Mouse (Mus musculus) E14TG2a.4 (cell line): ENCODE measurements at regions not wholly inside any gene's neighbourhood (a gene's known extent, or its start where the extent isn't known, plus 50 kb on each side); places are given as distances from the start of the nearest gene placed in this dataset.
"Not testable (repeated sequence)": the region's sequence is repeated elsewhere in the genome, so short reads cannot be mapped to it uniquely, and the experiment has no call there.

Experiments
- CTCF ChIP-seq: conservative IDR thresholded peaks from 2 replicates; pipeline ENCODE4 v1.5.1; 2014; ENCODE audit warnings: low read length
- POU5F1 ChIP-seq: IDR thresholded peaks from 2 replicates; pipeline ENCODE4 v1.6.1; 2014; ENCODE audit warnings: low read length, borderline replicate concordance

GRCm38 (mm10) chr4:35300374-35300773, 74.4 kb upstream of the C9orf72 start:
- TF ChIP-seq CTCF, POU5F1: not testable (repeated sequence)
